Mouse (Mus musculus) frontal cortex, adult 2 months (tissue): ENCODE data around the gene Ccdc148. TPM values are rescaled to one million over a fixed set of nuclear protein-coding genes. Genes with fewer than 3 reads are reported as not detected.

Experiments used
- DNase-seq, 2 experiments: peaks; one replicate each; pipeline ENCODE4 v3.0.0; 2022; ENCODE audit warnings: low spot score in 1 of 2; ENCODE audit errors: extremely low spot score in 1 of 2
- polyA plus RNA-seq: library from polyadenylated mRNA; depleted of rRNA; stranded (reverse); fragments of >200 nt; gene quantifications from 2 replicates; pipeline ENCODE4 v1.2.3, GENCODE M21; 2012

Gene Ccdc148
- polyA plus RNA-seq, 1 experiment = 7.6 TPM

DNA sequence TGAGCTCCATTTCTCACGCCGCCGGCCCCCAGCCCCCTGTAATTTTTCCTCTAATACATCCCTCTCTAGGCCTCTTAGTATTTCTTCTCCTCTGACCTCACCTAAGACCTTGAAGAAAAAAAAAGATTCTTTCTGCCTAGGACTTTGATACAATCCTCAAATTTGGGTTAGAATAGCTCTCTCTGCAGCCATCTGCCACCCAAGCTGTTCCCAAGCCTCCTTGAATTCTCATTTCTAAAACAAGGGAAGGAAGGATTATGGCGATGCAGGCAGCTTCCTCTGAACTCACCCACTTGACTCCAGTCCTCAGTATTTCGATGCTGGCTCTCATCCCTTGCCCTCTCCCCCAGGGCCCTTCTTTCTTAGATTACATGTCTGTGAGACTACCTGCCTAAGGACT lies 106.1 kb downstream of the Ccdc148 start:
- DNase-seq = peak; percentile 17 to 65

DNA sequence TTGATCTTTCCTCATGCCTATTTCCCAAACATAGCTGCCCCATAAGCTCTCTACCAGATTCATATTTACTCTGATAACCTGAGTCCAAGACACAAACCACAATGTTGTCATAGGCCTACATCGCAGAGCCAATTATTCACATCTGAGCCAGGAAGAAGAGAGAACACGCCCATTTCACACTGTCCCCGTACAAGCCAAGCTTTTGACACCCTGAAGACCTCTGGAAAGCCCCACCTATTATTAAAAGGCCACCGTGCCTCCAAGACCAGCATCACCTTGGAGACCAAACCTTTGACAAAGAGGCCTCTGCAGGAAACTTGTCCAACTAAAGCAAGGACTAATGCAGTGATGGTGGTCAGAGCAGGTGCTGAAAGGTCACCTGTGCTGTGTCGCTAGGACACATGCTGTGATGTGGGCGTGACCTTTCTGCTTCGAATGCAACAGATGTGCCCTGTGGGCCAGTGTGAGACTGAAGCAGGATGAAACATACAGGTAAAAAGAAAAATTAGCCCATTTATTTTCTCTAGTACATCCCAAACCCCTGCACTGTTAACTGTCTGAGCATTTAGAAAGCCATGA lies 106.9 kb downstream of the Ccdc148 start:
- DNase-seq = no peak

DNA sequence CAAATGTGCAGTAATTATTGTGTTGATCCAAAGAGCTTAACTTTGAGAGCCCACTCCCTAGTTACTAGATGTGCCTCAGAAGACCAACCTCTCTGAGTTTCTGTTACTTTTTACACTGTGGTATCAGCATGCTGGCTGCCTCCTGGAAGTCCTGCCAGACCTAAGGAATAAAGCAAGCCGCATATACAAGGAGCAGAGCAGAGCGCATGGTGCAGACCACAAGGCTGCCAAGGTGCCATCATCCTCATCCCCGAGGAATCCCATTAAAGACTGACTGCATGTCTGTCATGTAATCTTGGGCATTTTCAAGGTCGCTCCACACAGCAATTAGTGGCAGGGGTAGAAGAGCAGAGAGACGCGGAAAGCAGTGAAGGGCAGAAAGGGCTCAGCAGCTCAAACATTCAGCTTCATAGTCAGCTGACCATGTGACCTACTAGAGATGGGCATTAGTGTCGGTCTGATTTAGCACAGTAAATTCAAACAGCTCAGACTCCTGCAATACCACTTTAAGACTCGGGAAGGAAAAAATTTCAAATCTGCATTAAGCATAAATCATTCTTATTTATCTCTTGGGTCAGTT lies 110.1 kb downstream of the Ccdc148 start:
- no peak for DNase-seq

- DNase-seq = no peak
These were observed 110.8 kb downstream of the Ccdc148 start for GRCm38 (mm10) chr2:59049686-59050085.

DNA sequence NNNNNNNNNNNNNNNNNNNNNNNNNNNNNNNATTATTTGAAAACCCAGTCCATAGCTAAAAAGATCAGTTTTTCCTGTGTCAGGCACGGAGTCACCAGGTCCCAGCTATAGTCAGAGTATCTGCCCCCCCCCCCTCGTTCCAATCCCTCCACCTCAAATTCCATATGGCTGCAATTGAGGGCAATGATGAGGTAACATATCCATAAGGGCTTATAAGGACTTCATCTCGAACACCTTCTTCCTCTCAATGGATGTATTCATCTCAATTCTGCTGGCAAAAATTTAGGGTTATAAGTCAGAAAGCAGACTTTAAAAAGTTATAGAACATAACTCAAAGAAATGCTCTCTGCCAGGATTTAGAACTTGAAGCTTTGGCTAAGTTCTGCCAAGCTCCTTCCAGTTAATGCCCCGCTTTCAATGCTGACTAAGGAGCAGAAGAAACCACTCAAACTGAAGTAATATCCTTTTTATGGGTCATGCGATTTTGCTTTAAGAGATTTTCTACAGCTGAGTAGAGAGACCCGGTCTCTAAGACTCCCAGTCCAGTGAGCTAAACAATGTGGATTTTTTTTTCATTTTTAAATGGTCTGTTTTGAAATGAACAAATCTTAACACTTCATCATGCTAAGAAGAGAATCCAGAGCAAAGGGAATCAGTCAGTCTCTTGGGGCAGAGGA lies 111.6 kb downstream of the Ccdc148 start:
- DNase-seq = no peak

DNA sequence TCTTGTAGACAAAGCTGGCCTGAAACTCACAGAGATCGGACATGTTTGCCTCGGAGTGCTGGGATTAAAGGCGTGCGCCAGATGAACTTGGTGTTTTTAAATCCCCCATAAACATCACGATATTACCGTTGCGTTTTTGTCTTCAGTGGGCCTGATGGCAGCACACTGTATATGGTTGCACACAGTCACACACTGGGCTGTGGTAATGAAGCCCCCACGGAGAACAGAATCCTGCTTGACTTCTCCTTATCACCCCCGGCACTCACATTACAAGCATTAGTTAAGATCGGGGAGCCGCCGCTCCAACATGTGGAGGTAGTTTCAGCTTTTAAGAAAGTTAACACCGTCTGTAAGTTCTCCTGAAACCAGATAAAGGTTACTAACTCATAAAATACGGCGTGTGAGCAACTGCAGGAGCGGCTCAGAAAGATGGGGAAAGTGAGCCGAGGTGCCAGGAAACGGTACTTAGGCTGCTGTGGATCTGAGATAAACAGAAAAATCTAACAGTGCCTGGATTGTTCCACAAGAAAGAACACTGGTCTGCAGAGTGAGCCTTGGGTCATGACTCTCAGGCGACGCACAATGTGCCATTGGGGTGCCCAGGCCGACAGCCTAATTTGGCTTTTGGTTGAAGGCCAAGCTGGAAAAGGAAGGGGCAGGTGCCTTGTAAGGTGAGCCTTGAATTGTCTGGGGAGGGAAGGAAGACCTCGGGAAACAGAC lies 117.0 kb downstream of the Ccdc148 start:
- no peak for DNase-seq

GRCm38 (mm10) chr2:59042616-59043015 lies 117.9 kb downstream of the Ccdc148 start:
- no peak for DNase-seq

- no peak for DNase-seq
These were observed 124.0 kb downstream of the Ccdc148 start for GRCm38 (mm10) chr2:59036433-59036832.

DNA sequence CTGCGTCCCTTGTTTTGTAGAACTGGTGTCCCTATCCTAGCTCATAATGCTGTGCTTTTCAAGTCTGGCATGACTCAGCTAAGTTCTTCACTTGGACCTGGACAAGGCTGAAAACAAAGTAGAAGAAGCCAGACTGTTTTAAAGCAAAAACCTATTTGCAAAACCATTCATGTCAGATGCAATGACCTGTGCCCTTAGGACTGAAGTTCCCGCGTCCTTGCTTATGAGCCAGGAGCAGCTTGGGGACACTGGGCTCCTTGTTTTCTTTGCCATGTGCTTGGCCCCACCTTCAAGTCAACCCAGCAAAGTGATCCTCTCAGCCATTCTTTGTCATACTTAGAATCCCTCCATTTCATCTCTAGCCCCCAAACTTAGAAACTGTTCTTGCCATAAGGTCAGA lies 125.3 kb downstream of the Ccdc148 start:
- no peak for DNase-seq

- DNase-seq = no peak
These were observed 126.2 kb downstream of the Ccdc148 start for GRCm38 (mm10) chr2:59034281-59034680.

GRCm38 (mm10) chr2:59024558-59024957 lies 135.9 kb downstream of the Ccdc148 start:
- DNase-seq = no peak

- DNase-seq = peak in 1 of 2 experiments; percentile 58
These were observed 153.1 kb downstream of the Ccdc148 start for GRCm38 (mm10) chr2:59007356-59007755.

- no peak for DNase-seq
These were observed 153.7 kb downstream of the Ccdc148 start for GRCm38 (mm10) chr2:59006567-59007340.

- no peak for DNase-seq
These were observed 163.3 kb downstream of the Ccdc148 start for GRCm38 (mm10) chr2:58997151-58997550.

GRCm38 (mm10) chr2:58992431-58993191 lies 167.9 kb downstream of the Ccdc148 start:
- DNase-seq = no peak

DNA sequence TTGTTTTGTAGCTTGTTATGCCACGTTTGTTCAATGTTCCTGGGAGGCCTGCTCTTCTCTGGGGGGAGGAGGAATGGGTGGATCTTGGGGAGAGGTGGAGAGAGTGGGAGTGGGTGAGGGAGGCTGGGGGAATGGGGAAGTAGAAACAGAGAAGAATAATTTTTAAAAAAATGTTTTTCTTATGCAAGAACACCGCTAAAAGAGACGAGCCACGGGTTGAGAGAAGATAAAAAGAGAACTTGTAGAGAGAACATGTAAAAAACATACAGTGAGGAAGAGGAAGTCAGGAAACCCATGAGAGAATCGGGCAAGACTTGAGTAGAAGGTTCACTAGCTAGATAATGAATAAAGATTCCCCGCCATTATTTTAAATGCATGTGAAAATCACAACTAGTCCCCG lies 182.4 kb downstream of the Ccdc148 start:
- DNase-seq = no peak

GRCm38 (mm10) chr2:58971507-58972275 lies 188.8 kb downstream of the Ccdc148 start:
- DNase-seq = no peak

DNA sequence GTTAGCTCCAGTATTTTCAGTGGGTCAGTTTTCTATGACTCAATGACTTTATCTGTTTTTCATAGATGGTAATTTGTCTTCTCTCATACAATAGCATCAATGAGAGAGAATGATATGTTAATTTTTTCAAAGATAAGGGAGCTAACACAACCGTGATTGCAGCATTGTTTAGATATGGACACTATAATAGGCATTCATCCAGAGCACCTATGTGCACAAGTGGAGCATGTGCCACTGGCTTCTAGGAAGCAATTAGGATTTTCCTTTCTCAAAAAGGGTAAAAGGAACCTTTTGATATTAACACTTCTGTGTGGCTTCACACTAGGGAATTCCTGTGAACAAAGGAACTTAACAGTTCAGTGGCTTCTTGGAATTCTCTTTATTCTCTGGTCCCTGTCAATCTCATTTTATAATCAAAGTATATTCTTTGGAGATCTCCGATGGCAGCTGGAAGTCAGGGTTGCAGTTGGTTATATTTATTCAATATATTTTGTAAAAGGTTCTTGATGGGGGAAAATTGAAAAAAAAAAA lies 203.6 kb downstream of the Ccdc148 start:
- no peak for DNase-seq

DNA sequence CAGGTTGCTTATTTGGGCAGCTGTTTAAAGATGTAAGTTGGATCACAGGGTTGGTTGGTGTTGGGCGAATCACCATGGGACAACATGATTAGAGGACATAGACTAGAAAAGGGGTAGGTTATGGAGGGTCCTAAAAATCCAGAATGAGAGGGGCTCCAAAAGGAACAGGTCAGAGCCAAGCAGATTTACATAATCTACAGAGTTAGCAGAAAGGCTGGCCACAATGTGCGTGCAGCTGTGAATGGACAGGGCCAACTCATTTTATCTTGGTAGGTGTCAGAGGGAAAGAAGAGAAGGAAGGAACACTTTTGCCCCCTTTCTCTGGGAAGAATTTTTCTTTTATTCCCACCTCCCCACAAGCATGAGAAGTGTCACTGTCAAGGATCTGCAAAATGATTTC lies 204.1 kb downstream of the Ccdc148 start:
- DNase-seq = no peak
